Mouse (Mus musculus) neural tube, embryonic 14.5 days (tissue): ENCODE data around the gene Zfp11. TPM values are rescaled to one million over a fixed set of nuclear protein-coding genes. Genes with fewer than 3 reads are reported as not detected.
"Not testable (repeated sequence)": the region's sequence is repeated elsewhere in the genome, so short reads cannot be mapped to it uniquely, and the experiment has no call there.

Source experiments
- ATAC-seq: fragments of 200-750 bp; cut with Nextera tagmentation; 2 replicates; pipeline ENCODE4 v1.8.0; 2017; ENCODE audit warnings: low read depth, mild to moderate bottlenecking, moderate TSS enrichment, moderate library complexity
- H3K27ac ChIP-seq: fragments of 300-500 bp; sonication (generic); 2 replicates; pipeline ENCODE4 v1.5.1; 2014; ENCODE audit warnings: low read depth, mild to moderate bottlenecking, control low read depth, low read length, moderate library complexity, mixed read lengths
- H3K27me3 ChIP-seq: fragments of 300-500 bp; sonication (generic); 2 replicates; pipeline ENCODE4 v1.6.1; 2014; ENCODE audit warnings: low read length; ENCODE audit not compliant: control insufficient read depth, insufficient read depth
- H3K36me3 ChIP-seq: fragments of 300-500 bp; sonication (generic); 2 replicates; pipeline ENCODE4 v1.6.1; 2014; ENCODE audit warnings: low read length, mixed read lengths; ENCODE audit not compliant: control insufficient read depth, insufficient read depth
- H3K4me1 ChIP-seq: fragments of 300-500 bp; sonication (generic); 2 replicates; pipeline ENCODE4 v1.6.1; 2014; ENCODE audit warnings: low read length; ENCODE audit not compliant: control insufficient read depth, insufficient read depth
- H3K4me2 ChIP-seq: fragments of 300-500 bp; sonication (generic); 2 replicates; pipeline ENCODE4 v1.6.1; 2014; ENCODE audit warnings: mild to moderate bottlenecking, low read depth, low read length, control low read depth
- H3K4me3 ChIP-seq: fragments of 300-500 bp; sonication (generic); 2 replicates; pipeline ENCODE4 v1.5.1; 2014; ENCODE audit warnings: low read depth, low read length, control low read depth, mixed read lengths
- H3K9ac ChIP-seq: fragments of 300-500 bp; sonication (generic); replicated peaks from 2 replicates; pipeline ENCODE4 v1.6.1; 2014; ENCODE audit warnings: low read depth, mild to moderate bottlenecking, control low read depth, low read length, mixed read lengths
- H3K9me3 ChIP-seq: fragments of 300-500 bp; sonication (generic); 2 replicates; pipeline ENCODE4 v1.6.1; 2016; ENCODE audit warnings: low read length; ENCODE audit not compliant: control insufficient read depth
- WGBS: fragments of 180-500 bp; shearing (Covaris S2); extraction: QIAGEN DNeasy Blood & Tissue Kit; methylation state at CpG from one replicate; pipeline ENCODE4 v1.1.7; 2014; 5-methylcytosine and 5-hydroxymethylcytosine counted together
- polyA plus RNA-seq: library from polyadenylated mRNA; unstranded; fragments of >200 nt; fragmentation: Nextera tagmentation; extraction: Ambion mirVana; gene quantifications from 2 replicates; pipeline ENCODE4 v1.2.1, GENCODE M21; 2014

Gene Zfp11
- polyA plus RNA-seq, 1 experiment from 2014 or later: 7.9 TPM

GRCm38 (mm10) chr5:129685141-129685540, 15.2 kb upstream of the Zfp11 start:
- not testable (repeated sequence) for H3K27ac ChIP-seq, H3K4me2 ChIP-seq, H3K4me3 ChIP-seq, H3K4me1 ChIP-seq, H3K27me3 ChIP-seq, H3K36me3 ChIP-seq, H3K9ac ChIP-seq, ATAC-seq, H3K9me3 ChIP-seq
- WGBS: 94% methylated on average over 5 of the region's 5 CpGs

GRCm38 (mm10) chr5:129669453-129670035, 355 bp downstream of the Zfp11 start:
- WGBS: 2% methylated on average over 31 of the region's 31 CpGs
- Histone ChIP-seq H3K27me3 (no peaks in the 10 kb centered on the region), H3K4me1 (peaks cover 9% of the 10 kb centered on the region), H3K4me3 (peak overlapping the region; percentile 54), H3K9ac (peak overlapping the region; percentile 64), H3K36me3 (no peaks in the 10 kb centered on the region), H3K9me3 (no peaks in the 10 kb centered on the region), H3K4me2 (peak overlapping the region; percentile 72), H3K27ac (no peak overlapping the region)
- 0 out of 2 replicates have a peak, but pooled peaks have one; percentile 41 for ATAC-seq

- H3K9ac ChIP-seq: no peak overlapping the region
- 90% methylated on average over 4 of the region's 4 CpGs for WGBS
- no peaks in the 10 kb centered on the region for H3K27me3 ChIP-seq
- no peak for ATAC-seq
- no peak overlapping the region for H3K4me2 ChIP-seq
- H3K27ac ChIP-seq: no peak overlapping the region
- no peak overlapping the region for H3K4me3 ChIP-seq
- H3K9me3 ChIP-seq: no peaks in the 10 kb centered on the region
- H3K4me1 ChIP-seq: peaks cover 9% of the 10 kb centered on the region
- H3K36me3 ChIP-seq: no peaks in the 10 kb centered on the region
These were observed 2.0 kb downstream of the Zfp11 start for GRCm38 (mm10) chr5:129667851-129668250.

- Histone ChIP-seq H3K27me3 (no peaks in the 10 kb centered on the region), H3K4me2 (no peak overlapping the region), H3K9me3 (no peaks in the 10 kb centered on the region), H3K4me3 (no peak overlapping the region), H3K36me3 (no peaks in the 10 kb centered on the region), H3K27ac (no peak overlapping the region), H3K4me1 (peaks cover 9% of the 10 kb centered on the region), H3K9ac (no peak overlapping the region)
- 96% methylated on average over 10 of the region's 10 CpGs for WGBS
- no peak for ATAC-seq
These were observed 3.5 kb downstream of the Zfp11 start for GRCm38 (mm10) chr5:129666271-129666909.

- no peaks in the 10 kb centered on the region for H3K9me3 ChIP-seq
- H3K4me3 ChIP-seq: no peak overlapping the region
- peaks cover 6% of the 10 kb centered on the region for H3K36me3 ChIP-seq
- no peak overlapping the region for H3K9ac ChIP-seq
- WGBS: 92% methylated on average over 5 of the region's 5 CpGs
- ATAC-seq: no peak
- no peak overlapping the region for H3K27ac ChIP-seq
- no peaks in the 10 kb centered on the region for H3K27me3 ChIP-seq
- no peak overlapping the region for H3K4me2 ChIP-seq
- H3K4me1 ChIP-seq: peaks cover 7% of the 10 kb centered on the region
These were observed 5.8 kb downstream of the Zfp11 start for GRCm38 (mm10) chr5:129664090-129664489.

GRCm38 (mm10) chr5:129657931-129658330, 12.0 kb downstream of the Zfp11 start:
- ATAC-seq: no peak
- H3K9me3 ChIP-seq: no peaks in the 10 kb centered on the region
- no peak overlapping the region for H3K4me3 ChIP-seq
- H3K4me1 ChIP-seq: no peaks in the 10 kb centered on the region
- no peak overlapping the region for H3K4me2 ChIP-seq
- no peak overlapping the region for H3K9ac ChIP-seq
- H3K27ac ChIP-seq: no peak overlapping the region
- no peaks in the 10 kb centered on the region for H3K27me3 ChIP-seq
- H3K36me3 ChIP-seq: peaks cover 28% of the 10 kb centered on the region
- 96% methylated on average over 15 of the region's 15 CpGs for WGBS

- no peak for ATAC-seq
- WGBS: 98% methylated on average over 10 of the region's 10 CpGs
- no peak overlapping the region for H3K4me3 ChIP-seq
- peaks cover 28% of the 10 kb centered on the region for H3K36me3 ChIP-seq
- no peaks in the 10 kb centered on the region for H3K27me3 ChIP-seq
- H3K4me2 ChIP-seq: no peak overlapping the region
- H3K9ac ChIP-seq: no peak overlapping the region
- no peaks in the 10 kb centered on the region for H3K9me3 ChIP-seq
- no peak overlapping the region for H3K27ac ChIP-seq
- H3K4me1 ChIP-seq: no peaks in the 10 kb centered on the region
These were observed 12.9 kb downstream of the Zfp11 start for GRCm38 (mm10) chr5:129657016-129657415.

GRCm38 (mm10) chr5:129650858-129651257, 19.0 kb downstream of the Zfp11 start:
- Histone ChIP-seq H3K4me1 (no peaks in the 10 kb centered on the region), H3K9ac (no peak overlapping the region), H3K27me3 (no peaks in the 10 kb centered on the region), H3K4me2 (no peak overlapping the region), H3K27ac (no peak overlapping the region), H3K36me3 (no peaks in the 10 kb centered on the region; the same call in 1 of the 2 replicates), H3K9me3 (no peaks in the 10 kb centered on the region), H3K4me3 (no peak overlapping the region)
- 88% methylated on average over 5 of the region's 5 CpGs for WGBS
- no peak for ATAC-seq

- not testable (repeated sequence) for H3K9ac ChIP-seq, H3K27ac ChIP-seq, H3K36me3 ChIP-seq, H3K4me2 ChIP-seq, ATAC-seq, H3K9me3 ChIP-seq, H3K4me1 ChIP-seq, H3K4me3 ChIP-seq, H3K27me3 ChIP-seq
- 83% methylated on average over 2 of the region's 2 CpGs for WGBS
These were observed 37.3 kb downstream of the Zfp11 start for GRCm38 (mm10) chr5:129632270-129633250.
